Mouse (Mus musculus) adrenal gland, postnatal 14 days (tissue): ENCODE results near the gene Fam214a. TPM values are rescaled to one million over a fixed set of nuclear protein-coding genes. Genes with fewer than 3 reads are reported as not detected.

ENCODE experiments used
- DNase-seq: peaks from one replicate; pipeline ENCODE4 v3.0.0; 2021; ENCODE audit warnings: mixed read lengths
- total RNA-seq: library from RNA; stranded (reverse); gene quantifications from 2 replicates; pipeline ENCODE4 v1.2.3, GENCODE M21; 2021

Gene Fam214a
- total RNA-seq, 1 experiment from 2014 or later = 80.4 TPM

GRCm38 (mm10) chr9:74951491-74951890, 1.2 kb upstream of the Fam214a start:
- DNase-seq = no peak

DNA sequence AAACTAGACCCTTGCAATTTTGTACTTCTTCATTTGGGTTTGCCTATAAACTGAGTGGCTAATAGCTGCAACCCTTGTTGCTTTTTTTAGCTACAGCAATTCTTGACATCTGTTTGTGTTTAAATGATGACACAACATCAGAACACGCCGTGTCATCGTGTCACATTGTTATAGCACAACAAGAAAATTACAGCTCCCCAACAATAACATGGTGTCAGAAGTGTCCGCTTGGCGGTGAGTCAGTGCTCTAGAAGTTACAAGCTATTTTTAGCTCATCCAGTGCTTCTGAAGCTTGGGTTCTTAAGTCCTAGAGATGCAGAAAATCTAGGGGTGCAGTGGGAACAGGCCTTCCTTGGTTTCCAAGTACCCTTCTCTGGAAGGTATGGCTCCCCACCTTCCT, 578 bp upstream of the Fam214a start:
- DNase-seq = no peak

- peak; percentile 91 for DNase-seq
These were observed 728 bp downstream of the Fam214a start for GRCm38 (mm10) chr9:74953265-74953958.

DNA sequence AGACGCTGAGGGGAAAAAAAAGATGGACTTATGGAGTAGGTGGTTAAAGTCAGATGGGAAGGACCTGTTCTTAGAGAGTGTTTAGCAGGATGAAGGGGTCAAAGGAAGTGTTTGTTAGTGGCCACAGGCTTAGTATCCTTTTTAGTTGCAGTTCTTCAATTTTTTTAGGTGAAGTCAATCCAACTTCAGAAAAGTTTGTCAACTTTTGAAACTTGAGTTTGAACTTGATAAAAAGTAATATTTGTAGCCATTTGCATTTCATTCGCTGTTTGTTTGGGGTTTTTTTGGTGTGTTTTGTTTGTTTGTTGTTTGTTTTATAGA, 1.2 kb downstream of the Fam214a start:
- DNase-seq = no peak

- no peak for DNase-seq
These were observed 1.7 kb downstream of the Fam214a start for GRCm38 (mm10) chr9:74954387-74954786.

GRCm38 (mm10) chr9:74960630-74961029, 7.9 kb downstream of the Fam214a start:
- DNase-seq = no peak

DNA sequence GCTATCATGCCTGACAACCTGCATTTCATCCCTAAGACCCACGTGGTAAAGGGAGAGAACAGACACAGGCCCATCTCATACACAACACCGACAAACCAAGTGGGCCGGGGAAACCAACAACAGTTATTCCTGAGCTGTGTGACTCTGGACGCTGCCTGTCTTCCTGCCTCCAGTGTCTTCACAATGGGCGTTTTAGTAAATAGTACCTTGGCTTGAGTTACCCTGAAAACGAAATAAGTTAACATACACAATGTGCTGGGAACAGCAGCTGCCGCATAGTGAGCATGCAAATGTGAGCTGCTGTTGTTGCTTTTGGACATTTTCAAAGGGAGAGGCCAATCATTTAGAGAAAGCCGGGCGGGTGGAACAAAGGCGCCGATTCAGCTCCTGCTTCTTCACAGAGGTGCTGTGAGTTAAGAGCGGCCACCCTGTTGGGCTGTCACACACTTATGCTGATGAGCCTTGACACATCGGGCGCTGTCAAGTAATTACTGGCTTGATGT, 8.4 kb downstream of the Fam214a start:
- no peak for DNase-seq

- no peak for DNase-seq
These were observed 11.3 kb downstream of the Fam214a start for GRCm38 (mm10) chr9:74963953-74964352.

- no peak for DNase-seq
These were observed 12.2 kb downstream of the Fam214a start for GRCm38 (mm10) chr9:74964866-74965384.

DNA sequence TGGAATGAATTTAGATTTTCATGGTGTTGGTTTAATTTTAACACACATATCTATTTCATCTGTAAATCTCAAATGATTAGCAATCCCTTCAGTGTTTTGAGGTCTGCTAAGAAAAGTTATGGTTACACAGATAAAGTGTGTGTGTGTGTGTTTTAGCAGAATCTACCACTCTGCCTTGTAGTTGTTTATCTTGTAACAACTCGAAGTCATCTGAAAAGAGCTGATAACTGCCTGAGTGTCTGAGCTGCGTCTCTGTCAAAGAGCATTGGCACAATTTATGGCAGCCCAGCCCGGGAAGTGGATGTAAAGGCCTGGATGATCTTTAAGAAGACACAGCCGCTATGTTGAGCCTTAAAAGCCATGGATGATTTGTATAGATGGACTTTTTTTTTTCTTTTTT, 13.5 kb downstream of the Fam214a start:
- no peak for DNase-seq

- DNase-seq = no peak
These were observed 16.2 kb downstream of the Fam214a start for GRCm38 (mm10) chr9:74968647-74969428.

- DNase-seq = no peak
These were observed 17.9 kb downstream of the Fam214a start for GRCm38 (mm10) chr9:74970591-74970990.

GRCm38 (mm10) chr9:74971191-74971976, 18.7 kb downstream of the Fam214a start:
- DNase-seq = peak; percentile 50

- DNase-seq = no peak
These were observed 20.1 kb downstream of the Fam214a start for GRCm38 (mm10) chr9:74972736-74973135.

GRCm38 (mm10) chr9:74973154-74973553, 20.5 kb downstream of the Fam214a start:
- DNase-seq = no peak

DNA sequence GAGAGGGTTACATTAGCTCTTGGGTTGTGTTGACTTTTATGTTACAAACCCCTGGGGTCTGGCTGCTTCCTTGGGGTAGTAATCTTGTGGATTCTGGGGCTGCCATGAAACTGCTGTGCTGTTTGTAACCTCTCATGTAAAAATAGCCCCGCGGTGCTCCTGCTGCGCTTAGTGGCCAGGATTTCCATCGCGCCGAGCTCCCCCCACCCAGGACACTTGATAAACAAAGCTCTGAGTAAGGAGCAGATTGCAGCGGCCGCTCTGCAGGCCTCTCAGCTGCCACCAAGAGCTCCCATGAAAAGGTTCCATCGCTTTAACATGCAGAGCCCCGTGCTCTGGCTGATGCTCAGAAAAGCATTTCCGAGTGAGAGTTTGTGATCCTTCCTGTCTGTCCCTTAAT, 22.1 kb downstream of the Fam214a start:
- DNase-seq = peak; percentile 61

DNA sequence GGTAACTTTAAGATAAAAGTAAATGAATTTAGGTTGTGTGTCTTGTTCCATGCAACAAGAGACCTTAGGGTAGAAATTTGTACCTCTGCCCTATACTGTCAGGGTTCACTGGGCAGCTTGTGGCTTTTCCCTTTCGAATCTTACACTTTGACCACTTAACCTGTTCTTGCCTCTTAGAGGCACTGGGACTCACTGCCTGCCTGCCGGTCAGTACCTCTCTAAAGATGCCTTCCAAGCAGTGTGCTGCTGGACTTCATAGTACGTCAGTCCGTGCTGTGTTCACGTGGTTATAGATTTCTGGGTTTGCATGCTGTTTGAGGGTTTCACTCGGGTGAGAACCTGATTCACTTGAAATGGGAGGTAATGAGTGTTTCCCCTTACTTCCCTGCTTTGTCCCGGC, 22.7 kb downstream of the Fam214a start:
- DNase-seq = no peak

- peak; percentile 94 for DNase-seq
These were observed 23.4 kb downstream of the Fam214a start for GRCm38 (mm10) chr9:74975911-74976563.

DNA sequence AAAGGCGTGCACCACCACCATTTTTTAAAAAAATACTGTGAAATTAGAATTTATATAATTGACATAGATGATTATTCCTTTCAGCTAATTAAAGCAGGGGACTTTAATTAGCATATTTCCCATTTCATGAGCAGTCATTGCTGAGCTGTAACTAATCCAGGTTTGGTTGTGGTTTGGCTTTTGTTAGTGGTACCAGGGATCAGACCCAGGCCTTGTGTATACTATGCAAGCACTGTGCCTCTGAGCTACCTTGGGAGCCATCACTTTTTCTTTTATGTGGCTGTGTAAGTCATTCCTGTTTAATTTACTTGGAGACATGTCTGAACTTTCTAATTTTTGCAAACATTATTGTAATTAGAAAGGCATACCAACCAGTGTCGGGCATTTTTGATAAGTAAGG, 24.6 kb downstream of the Fam214a start:
- DNase-seq = no peak

DNA sequence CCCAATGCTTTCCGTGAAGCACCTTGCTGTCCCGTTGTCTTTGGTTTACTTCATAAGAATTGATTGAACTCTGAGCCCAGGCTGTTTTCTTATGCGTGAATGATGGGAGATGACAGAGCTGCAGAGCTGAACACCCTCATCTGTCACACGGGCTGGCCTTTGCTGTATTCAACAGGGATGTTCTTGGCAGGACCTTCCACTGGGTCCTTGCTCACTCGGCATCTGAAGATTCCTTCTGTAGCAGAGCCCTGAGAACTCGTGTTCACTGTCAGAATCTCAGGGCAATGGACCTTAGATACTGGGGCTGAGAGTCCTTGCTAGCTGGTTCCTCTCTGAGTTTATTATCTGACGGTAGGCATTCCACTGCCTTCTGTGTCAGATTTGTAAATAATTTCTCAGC, 25.3 kb downstream of the Fam214a start:
- DNase-seq = no peak

GRCm38 (mm10) chr9:74978868-74979267, 26.2 kb downstream of the Fam214a start:
- DNase-seq = peak; percentile 32

GRCm38 (mm10) chr9:74979371-74979770, 26.7 kb downstream of the Fam214a start:
- DNase-seq = peak; percentile 3
